Mouse (Mus musculus): ENCODE data around the gene Stx17. TPM values are rescaled to one million over a fixed set of nuclear protein-coding genes. Genes with fewer than 3 reads are reported as not detected.
A peak's percentile ranks its signal among the peaks of the same experiment; 100 is the strongest.

Gene Stx17
- polyA plus RNA-seq, 1 experiment from 2014 or later = 14.5 TPM

MicroRNAs within 50 kb of the gene (microRNA counts, 519-probe panel; counts per million panel counts)
- microRNA mmu-miR-1958 = 2,200 counts per million, percentile 38 among the panel's probes with 10 or more counts

Small RNAs within 50 kb of the gene (microRNA-seq; reads per million reads assigned to microRNA genes)
- gene Mir1958 = not detected

Other genes with a start within 250 kb of the Stx17 start
- not detected in 2 replicates for gene Nr4a3, start 79.8 kb upstream of the Stx17 start, polyA plus RNA-seq (2015; fragmentation: Nextera tagmentation; extraction: Ambion mirVana)
- 51.9 and 52.1 TPM in 2 replicates for gene Erp44, start 154.6 kb downstream of the Stx17 start, polyA plus RNA-seq (2015; fragmentation: Nextera tagmentation; extraction: Ambion mirVana)
- 1.6 and 1.9 TPM in 2 replicates for gene Invs, start 154.8 kb downstream of the Stx17 start, polyA plus RNA-seq (2015; fragmentation: Nextera tagmentation; extraction: Ambion mirVana)

Measured in liver, embryonic 16.5 days (tissue).